Mouse (Mus musculus) intestine, embryonic 14.5 days (tissue): Measurements from ENCODE around the gene Thumpd1. TPM values are rescaled to one million over a fixed set of nuclear protein-coding genes. Genes with fewer than 3 reads are reported as not detected.
A peak's percentile ranks its signal among the peaks of the same experiment; 100 is the strongest.

Source experiments
- ATAC-seq: fragments of 200-750 bp; cut with Nextera tagmentation; replicated peaks from 2 replicates; pipeline ENCODE4 v1.8.0; 2017; ENCODE audit warnings: low read depth, moderate number of reproducible peaks, moderate TSS enrichment, moderate library complexity; ENCODE audit not compliant: low FRiP score, low TSS enrichment
- DNase-seq: peaks from one replicate; pipeline ENCODE4 v3.0.0-alpha.2; 2018; ENCODE audit warnings: low spot score
- H3K27ac ChIP-seq: fragments of 300-500 bp; sonication (generic); 2 replicates; pipeline ENCODE4 v1.5.1; 2014; ENCODE audit warnings: low read depth, mild to moderate bottlenecking, control low read depth
- H3K27me3 ChIP-seq: fragments of 300-500 bp; sonication (generic); replicated peaks from 2 replicates; pipeline ENCODE4 v1.6.1; 2014; ENCODE audit warnings: low read length, control low read depth; ENCODE audit not compliant: control insufficient read depth, insufficient read depth
- H3K36me3 ChIP-seq: fragments of 300-500 bp; sonication (generic); 2 replicates; pipeline ENCODE4 v1.6.1; 2014; ENCODE audit warnings: low read length, control low read depth; ENCODE audit not compliant: control insufficient read depth, insufficient read depth
- H3K4me1 ChIP-seq: fragments of 300-500 bp; sonication (generic); replicated peaks from 2 replicates; pipeline ENCODE4 v1.6.1; 2014; ENCODE audit warnings: low read length, control low read depth, mixed read lengths; ENCODE audit not compliant: control insufficient read depth, insufficient read depth
- H3K4me2 ChIP-seq: fragments of 300-500 bp; sonication (generic); 2 replicates; pipeline ENCODE4 v1.6.1; 2014; ENCODE audit warnings: low read length
- H3K4me3 ChIP-seq: fragments of 300-500 bp; sonication (generic); 2 replicates; pipeline ENCODE4 v1.5.1; 2014; ENCODE audit warnings: low read depth, low read length, control low read depth, mixed read lengths
- H3K9ac ChIP-seq: fragments of 300-500 bp; sonication (generic); 2 replicates; pipeline ENCODE4 v1.6.1; 2014; ENCODE audit warnings: mild to moderate bottlenecking, low read length
- H3K9me3 ChIP-seq: fragments of 300-500 bp; sonication (generic); 2 replicates; pipeline ENCODE4 v1.6.1; 2016; ENCODE audit warnings: low read length, control low read depth; ENCODE audit not compliant: control insufficient read depth
- WGBS: fragments of 180-500 bp; shearing (Covaris S2); extraction: QIAGEN DNeasy Blood & Tissue Kit; methylation state at CpG from one replicate; pipeline ENCODE4 v1.1.7; 2014; 5-methylcytosine and 5-hydroxymethylcytosine counted together
- polyA plus RNA-seq: library from polyadenylated mRNA; unstranded; fragments of >200 nt; fragmentation: Nextera tagmentation; extraction: Ambion mirVana; gene quantifications from 2 replicates; pipeline ENCODE4 v1.2.1, GENCODE M21; 2014

The Thumpd1 gene
- polyA plus RNA-seq, result 84.4 and 90.9 TPM in 2 replicates

- Histone ChIP-seq H3K9me3 (no peaks in the 10 kb centered on the region), H3K4me2 (peak within 1 kb of the TSS; percentile 92), H3K4me1 (peaks cover 9% of the 10 kb centered on the region; the same call in 1 of the 2 replicates), H3K27me3 (no peaks in the 10 kb centered on the region), H3K4me3 (peak within 1 kb of the TSS; percentile 89), H3K27ac (peak within 1 kb of the TSS; percentile 74), H3K9ac (peak within 1 kb of the TSS; percentile 84), H3K36me3 (peaks cover 37% of the 10 kb centered on the region)
- ATAC-seq, result peak; percentile 95
- WGBS, result under 1% methylated on average over 60 of the region's 60 CpGs
- DNase-seq, result peak; percentile 97
Measured at GRCm38 (mm10) chr7:119720253-119720946, at the start of gene Thumpd1. Thumpd1 (minus strand) TSS chr7:119720798.

DNA sequence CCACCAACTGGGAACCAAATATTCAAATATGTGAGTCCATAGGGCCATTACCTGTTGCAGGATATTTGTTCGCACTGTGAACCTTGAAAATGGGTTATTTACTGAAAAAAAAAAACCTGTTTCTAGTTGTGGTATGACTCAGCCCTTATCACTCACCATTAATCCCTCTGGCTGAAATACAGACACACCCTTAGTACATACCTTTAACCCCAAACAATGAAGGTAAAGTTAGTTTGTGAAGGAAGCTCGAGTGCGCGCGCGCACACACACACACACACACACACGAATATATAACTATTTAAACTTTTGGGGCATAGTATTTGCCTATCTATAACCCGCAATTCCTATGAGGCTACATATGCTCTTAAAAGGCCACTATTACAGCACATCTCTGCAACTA is 49.3 kb upstream of the Thumpd1 start:
- peak; percentile 64; the same call in 1 of the 2 replicates for ATAC-seq
- Histone ChIP-seq H3K27ac (no peak overlapping the region), H3K4me3 (no peak overlapping the region), H3K36me3 (no peaks in the 10 kb centered on the region), H3K9me3 (no peaks in the 10 kb centered on the region), H3K4me1 (no peaks in the 10 kb centered on the region), H3K9ac (no peak overlapping the region), H3K4me2 (no peak overlapping the region), H3K27me3 (no peaks in the 10 kb centered on the region)
- no peak for DNase-seq
- WGBS, result 85% methylated on average over 8 of the region's 8 CpGs

DNA sequence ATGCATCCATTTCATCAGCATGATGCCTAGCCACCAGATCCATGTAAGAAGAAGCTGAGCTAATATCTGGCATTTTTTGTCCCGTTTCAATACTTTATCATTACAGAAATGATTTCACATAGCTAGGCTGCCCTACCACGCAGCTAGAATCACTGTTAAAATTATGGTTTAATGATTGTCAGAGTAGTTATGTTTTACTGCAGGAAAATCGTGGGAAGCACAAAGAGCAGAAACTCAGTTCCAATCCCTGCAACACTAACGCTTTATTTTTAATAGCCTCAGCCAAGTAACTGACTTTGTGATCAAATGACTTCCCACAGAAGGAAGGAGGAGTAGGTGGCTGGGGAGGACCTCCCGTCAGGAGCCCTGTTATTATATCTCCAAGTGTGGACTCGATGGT is 46.4 kb upstream of the Thumpd1 start:
- Histone ChIP-seq H3K4me1 (no peaks in the 10 kb centered on the region), H3K27ac (no peak overlapping the region)
- WGBS, result 73% methylated on average over 6 of the region's 6 CpGs

GRCm38 (mm10) chr7:119764377-119764776 is 43.8 kb upstream of the Thumpd1 start:
- Histone ChIP-seq H3K27ac (no peak overlapping the region), H3K4me3 (no peak overlapping the region), H3K27me3 (no peaks in the 10 kb centered on the region), H3K9me3 (no peaks in the 10 kb centered on the region), H3K4me2 (no peak overlapping the region), H3K4me1 (no peaks in the 10 kb centered on the region), H3K36me3 (no peaks in the 10 kb centered on the region), H3K9ac (no peak overlapping the region)
- 76% methylated on average over 3 of the region's 3 CpGs for WGBS
- peak; percentile 82 for ATAC-seq
- DNase-seq, result no peak

More for the DNA sequence above, 46.4 kb upstream of the Thumpd1 start:
- Histone ChIP-seq H3K27me3 (no peaks in the 10 kb centered on the region), H3K9ac (no peak overlapping the region), H3K4me2 (no peak overlapping the region), H3K9me3 (no peaks in the 10 kb centered on the region), H3K36me3 (no peaks in the 10 kb centered on the region), H3K4me3 (no peak overlapping the region)
- ATAC-seq (no peak), DNase-seq (no peak)

DNA sequence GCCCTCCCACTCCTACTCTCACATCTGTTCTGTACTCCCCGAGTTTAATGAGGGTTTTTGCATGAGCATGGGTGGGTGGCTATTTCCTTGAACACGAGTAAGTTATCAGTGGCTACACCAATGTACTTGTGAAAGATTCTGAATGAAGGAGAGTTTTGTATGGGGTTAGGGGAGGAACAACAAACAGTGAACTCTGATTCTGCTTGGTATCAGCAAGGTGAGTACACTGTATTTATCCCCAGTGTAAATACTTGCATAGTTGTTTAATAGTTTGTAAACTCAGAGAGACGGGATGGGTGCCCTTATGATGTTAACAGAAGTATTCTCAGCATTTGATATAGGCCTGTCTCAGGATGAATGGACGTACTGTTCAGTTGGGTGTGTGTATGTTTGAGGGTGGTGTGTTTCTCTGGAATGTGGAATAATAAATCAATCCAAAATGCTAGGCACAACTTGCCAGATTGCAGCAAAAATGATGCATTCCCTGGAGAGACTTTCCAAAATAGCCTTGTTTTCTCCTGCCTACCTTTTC is 41.6 kb upstream of the Thumpd1 start:
- Histone ChIP-seq H3K9ac (no peak overlapping the region), H3K9me3 (no peaks in the 10 kb centered on the region), H3K4me3 (no peak overlapping the region), H3K27me3 (no peaks in the 10 kb centered on the region), H3K27ac (no peak overlapping the region), H3K36me3 (no peaks in the 10 kb centered on the region), H3K4me1 (no peaks in the 10 kb centered on the region), H3K4me2 (no peak overlapping the region)
- 20% methylated on average over 4 of the region's 4 CpGs for WGBS
- DNase-seq (no peak), ATAC-seq (no peak)

- Histone ChIP-seq H3K27me3 (no peaks in the 10 kb centered on the region), H3K36me3 (no peaks in the 10 kb centered on the region), H3K4me2 (peak within 1 kb of the TSS; percentile 26), H3K9ac (no peak within 1 kb of the TSS), H3K27ac (no peak within 1 kb of the TSS), H3K4me1 (no peaks in the 10 kb centered on the region), H3K4me3 (no peak within 1 kb of the TSS), H3K9me3 (no peaks in the 10 kb centered on the region)
- WGBS, result 30% methylated on average over 11 of the region's 11 CpGs
- DNase-seq (no peak), ATAC-seq (peak; percentile 43)
Measured at GRCm38 (mm10) chr7:119760527-119760951, 39.9 kb upstream of the Thumpd1 start, which contains the start of gene Acsm3. Acsm3 (plus strand) TSS chr7:119760923.

DNA sequence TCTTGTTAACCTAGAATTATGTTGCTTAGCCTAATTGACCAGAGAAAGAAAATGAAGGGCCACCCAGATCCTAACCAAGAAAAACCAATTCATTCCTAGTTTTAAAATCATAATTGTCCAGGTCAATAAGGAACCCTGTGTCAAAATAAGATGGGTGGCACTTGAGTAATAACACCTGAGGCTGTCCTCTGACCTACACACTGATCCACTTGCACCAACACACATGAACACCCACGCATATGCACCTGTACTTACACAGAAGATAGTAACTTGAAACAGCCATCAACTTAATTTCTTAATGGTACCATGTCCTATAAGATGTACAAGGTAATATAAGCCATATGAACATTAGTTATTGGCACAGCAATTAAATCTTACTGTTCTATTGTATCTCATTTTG is 33.1 kb upstream of the Thumpd1 start:
- Histone ChIP-seq H3K4me2 (no peak overlapping the region), H3K27ac (no peak overlapping the region), H3K4me3 (no peak overlapping the region), H3K9ac (no peak overlapping the region), H3K9me3 (no peaks in the 10 kb centered on the region), H3K27me3 (no peaks in the 10 kb centered on the region), H3K36me3 (no peaks in the 10 kb centered on the region), H3K4me1 (no peaks in the 10 kb centered on the region)
- no peak for DNase-seq
- 91% methylated on average over 1 of the region's 1 CpGs for WGBS
- no peak for ATAC-seq

GRCm38 (mm10) chr7:119749942-119750341 is 29.3 kb upstream of the Thumpd1 start:
- Histone ChIP-seq H3K4me2 (no peak overlapping the region), H3K9ac (no peak overlapping the region), H3K4me3 (no peak overlapping the region), H3K9me3 (no peaks in the 10 kb centered on the region), H3K36me3 (no peaks in the 10 kb centered on the region), H3K27me3 (no peaks in the 10 kb centered on the region), H3K27ac (no peak overlapping the region), H3K4me1 (no peaks in the 10 kb centered on the region)
- DNase-seq (no peak), ATAC-seq (no peak)
- WGBS, result 49% methylated on average over 2 of the region's 2 CpGs

DNA sequence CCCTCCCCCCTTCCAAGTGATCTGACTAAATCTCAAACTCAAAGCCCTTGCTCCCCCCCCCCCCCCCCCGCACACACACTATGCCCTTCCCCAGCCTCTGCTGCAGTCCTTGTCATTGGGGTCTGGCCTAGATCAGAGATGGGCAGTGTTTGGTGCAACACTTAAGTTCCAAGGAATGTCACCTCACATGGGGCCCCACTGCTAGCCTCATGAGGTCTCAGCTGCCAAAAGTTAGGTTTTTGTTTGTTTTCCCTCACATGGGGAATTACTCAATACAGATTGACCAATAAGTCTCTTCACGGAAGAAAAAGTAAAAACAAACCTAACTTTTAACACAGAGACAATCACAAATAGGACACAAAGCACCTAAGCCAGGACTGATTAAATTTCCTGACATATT is 28.2 kb upstream of the Thumpd1 start:
- no peaks in the 10 kb centered on the region for H3K36me3 ChIP-seq
- 0 out of 2 replicates have a peak, but pooled peaks cover 3% of the 10 kb centered on the region for H3K4me1 ChIP-seq
- H3K4me3 ChIP-seq, result no peak overlapping the region
- no peaks in the 10 kb centered on the region for H3K9me3 ChIP-seq
- 73% methylated on average over 2 of the region's 2 CpGs for WGBS
- no peak overlapping the region for H3K27ac ChIP-seq
- no peak overlapping the region for H3K9ac ChIP-seq
- no peaks in the 10 kb centered on the region for H3K27me3 ChIP-seq
- H3K4me2 ChIP-seq, result no peak overlapping the region
- DNase-seq (no peak), ATAC-seq (no peak)
